Comparison of ENCODE assay signal across 22 mouse cellular contexts in genomic region chr12:76280556-76280955, GRCm38 (mm10). TPM values are rescaled to one million over a fixed set of nuclear protein-coding genes. Genes with fewer than 3 reads are reported as not detected.
DNase-seq lines count a peak whose midpoint lies in the region; ATAC-seq lines count a peak whose summit lies in the region.
"Had no signal": no experiment of that assay in that cellular context is flagged by ENCODE, and none has a peak within 500 bp of the region (broad histone marks: within the 10 kb centered on the region; RNA-seq: fewer than 3 reads in every experiment).

No protein-coding gene starts in this region.

- intact Hi-C loops in left cerebral cortex, postnatal 14 days (cut with DNase I), result no loop called here
- intact Hi-C loops in left cerebral cortex, postnatal 10 days (cut with DNase I), result no loop called here

- no peak for DNase-seq in frontal cortex, postnatal 10 days (ENCODE audit: low spot score in 2 of 2)
- DNase-seq in left cerebral cortex, postnatal 14 days (ENCODE audit: low spot score in 2 of 2), result peak; percentile 56 to 59
- no peak for DNase-seq in left cerebral cortex, postnatal 10 days (ENCODE audit: extremely low spot score in 1 of 2, low spot score in 2 of 2)
- peak; percentile 80 for DNase-seq in brain, adult 2 months (ENCODE audit: low read depth, low spot score)
- peak; percentile 50 to 70 for DNase-seq in right cerebral cortex, adult 2 months (ENCODE audit: low spot score in 2 of 2)
- DNase-seq in urinary bladder, postnatal 14 days (ENCODE audit: low spot score), result no peak
- DNase-seq: adrenal gland, postnatal 25 days; cerebellum, adult 11 months; cerebellum, adult 9-11 months; gastrocnemius, adult 2 months; heart, postnatal 36 days; kidney, adult 2 months; liver, postnatal 0 days; thymus, adult 18-20 months; thymus, postnatal 36 days had no signal

- peak; percentile 48 for ATAC-seq in frontal cortex, adult (ENCODE audit: low TSS enrichment)
- ATAC-seq: CD4-positive, CD25-positive, alpha-beta regulatory T cell, adult 4 months; liver, postnatal 0 days; lung, postnatal 0 days had no signal

RNA-seq across cellular contexts. Expression of gene Mthfd1, which starts 25.5 kb away (rescaled TPM):
- total RNA-seq in left cerebral cortex, postnatal 14 days (2021), result 10 to 100 TPM; 35.8 to 36.6 TPM
- total RNA-seq in left cerebral cortex, postnatal 10 days (2021), result 10 to 100 TPM; 34.1 to 36.9 TPM

RNA-seq across cellular contexts. Expression of gene Tex21, which starts 34.0 kb away (rescaled TPM):
- not detected for total RNA-seq in left cerebral cortex, postnatal 14 days (2021)
- not detected for total RNA-seq in left cerebral cortex, postnatal 10 days (2021)
- total RNA-seq: adrenal gland, postnatal 25 days; gastrocnemius, adult 2 months; gastrocnemius, postnatal 4 days; heart, adult 8-10 months; heart, postnatal 36 days; left cerebral cortex, adult 8-10 months; neutrophil, adult 5-6 weeks had no signal

RNA-seq across cellular contexts. Expression of gene Akap5, which starts 44.1 kb away (rescaled TPM):
- total RNA-seq in left cerebral cortex, postnatal 14 days (2021), result 100 to 1,000 TPM; 109 to 111 TPM
- total RNA-seq in left cerebral cortex, postnatal 10 days (2021), result 10 to 100 TPM; 77.9 to 81.6 TPM

Comparison
In these comparisons a context has a peak if more than half of its experiments do, and no peak if none do; other contexts are left out.
1. DNase-seq: peak in left cerebral cortex, postnatal 14 days (2 of 2), brain, adult 2 months (single experiment) and right cerebral cortex, adult 2 months (2 of 2); none in frontal cortex, postnatal 10 days (0 of 2), left cerebral cortex, postnatal 10 days (0 of 2) and urinary bladder, postnatal 14 days (single experiment).